Mouse (Mus musculus) splenic B cell, adult 2 months (primary cell): ENCODE measurements around the gene E4f1.

ENCODE experiments used
- DNase-seq: peaks from one replicate; pipeline ENCODE4 v3.0.0-alpha.2; 2011; ENCODE audit warnings: low read depth, low spot score
- H3K27me3 ChIP-seq: 2 replicates; pipeline ENCODE4 v1.6.1; 2012; ENCODE audit warnings: mild to moderate bottlenecking, low read length, moderate library complexity, mixed read lengths; ENCODE audit not compliant: control insufficient read depth, poor library complexity, insufficient read depth, severe bottlenecking
- H3K36me3 ChIP-seq: 2 replicates; pipeline ENCODE4 v1.6.1; 2012; ENCODE audit warnings: mild to moderate bottlenecking, low read length, moderate library complexity, mixed read lengths; ENCODE audit not compliant: control insufficient read depth, poor library complexity, insufficient read depth, severe bottlenecking

E4f1 gene

GRCm38 (mm10) chr17:24454218-24454755 lies 15.8 kb downstream of the E4f1 start:
- no peaks in the 10 kb centered on the region for H3K27me3 ChIP-seq
- H3K36me3 ChIP-seq = no peaks in the 10 kb centered on the region; the same call in 1 of the 2 replicates
- no peak for DNase-seq

GRCm38 (mm10) chr17:24453372-24453771 lies 16.7 kb downstream of the E4f1 start:
- Histone ChIP-seq H3K36me3 (no peaks in the 10 kb centered on the region; the same call in 1 of the 2 replicates), H3K27me3 (no peaks in the 10 kb centered on the region)
- DNase-seq = no peak

GRCm38 (mm10) chr17:24451220-24451619 lies 18.9 kb downstream of the E4f1 start:
- DNase-seq = no peak
- H3K36me3 ChIP-seq = no peaks in the 10 kb centered on the region; the same call in 1 of the 2 replicates
- no peaks in the 10 kb centered on the region for H3K27me3 ChIP-seq

- DNase-seq = no peak
- Histone ChIP-seq H3K36me3 (peaks cover 4% of the 10 kb centered on the region), H3K27me3 (no peaks in the 10 kb centered on the region)
These were observed 20.6 kb downstream of the E4f1 start for GRCm38 (mm10) chr17:24449507-24449906.

- no peak for DNase-seq
- no peaks in the 10 kb centered on the region for H3K27me3 ChIP-seq
These were observed 23.5 kb downstream of the E4f1 start for GRCm38 (mm10) chr17:24446590-24446989.

DNA sequence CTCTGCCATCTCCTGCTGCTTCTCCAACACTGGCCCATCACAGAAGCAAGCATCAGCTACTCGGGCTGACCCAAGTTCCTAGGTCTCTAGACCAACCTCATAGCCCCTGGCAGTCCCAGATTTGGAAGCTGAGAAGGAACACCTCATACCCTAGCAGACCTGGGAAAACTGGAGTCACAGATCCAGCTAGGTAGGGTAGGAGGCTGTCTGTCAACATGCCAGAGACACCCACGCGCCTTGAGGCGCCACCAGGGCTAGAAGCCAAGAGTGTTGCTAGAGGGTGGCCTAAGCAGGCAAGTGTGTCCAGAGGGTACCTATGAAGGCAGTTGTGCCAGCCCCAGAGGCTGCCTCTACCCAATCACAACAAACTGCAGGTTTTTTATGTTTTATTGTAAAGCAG lies 26.7 kb downstream of the E4f1 start:
- Histone ChIP-seq H3K36me3 (peaks cover 8% of the 10 kb centered on the region), H3K27me3 (no peaks in the 10 kb centered on the region)
- no peak for DNase-seq

More at GRCm38 (mm10) chr17:24446590-24446989, 23.5 kb downstream of the E4f1 start:
- peaks cover 4% of the 10 kb centered on the region for H3K36me3 ChIP-seq

- no peak for DNase-seq
- H3K36me3 ChIP-seq = peaks cover 8% of the 10 kb centered on the region
- no peaks in the 10 kb centered on the region for H3K27me3 ChIP-seq
These were observed 27.4 kb downstream of the E4f1 start, which contains the start of gene Dnase1l2 for GRCm38 (mm10) chr17:24442632-24443155. Dnase1l2 (minus strand) TSS chr17:24443105.

DNA sequence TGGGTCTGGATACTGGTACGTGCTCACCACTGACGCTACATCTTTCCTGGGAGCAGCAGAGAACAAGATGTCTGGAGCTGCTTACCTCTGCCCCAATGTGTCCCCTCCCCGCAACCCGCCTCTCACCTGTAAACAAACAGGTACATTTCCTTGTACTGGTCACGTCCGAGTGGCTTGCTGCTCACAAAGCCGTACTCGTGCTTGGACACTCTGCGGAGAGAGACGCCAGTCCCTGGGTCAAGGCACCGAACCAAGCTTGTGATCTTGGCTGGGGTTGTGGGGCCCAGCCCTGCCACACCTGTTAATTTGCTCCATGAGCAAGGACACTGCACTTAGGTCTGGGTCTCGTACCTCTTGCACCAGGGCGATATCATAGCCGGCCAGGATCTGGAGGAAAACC lies 28.0 kb downstream of the E4f1 start:
- Histone ChIP-seq H3K36me3 (peaks cover 8% of the 10 kb centered on the region), H3K27me3 (no peaks in the 10 kb centered on the region)
- DNase-seq = no peak

DNA sequence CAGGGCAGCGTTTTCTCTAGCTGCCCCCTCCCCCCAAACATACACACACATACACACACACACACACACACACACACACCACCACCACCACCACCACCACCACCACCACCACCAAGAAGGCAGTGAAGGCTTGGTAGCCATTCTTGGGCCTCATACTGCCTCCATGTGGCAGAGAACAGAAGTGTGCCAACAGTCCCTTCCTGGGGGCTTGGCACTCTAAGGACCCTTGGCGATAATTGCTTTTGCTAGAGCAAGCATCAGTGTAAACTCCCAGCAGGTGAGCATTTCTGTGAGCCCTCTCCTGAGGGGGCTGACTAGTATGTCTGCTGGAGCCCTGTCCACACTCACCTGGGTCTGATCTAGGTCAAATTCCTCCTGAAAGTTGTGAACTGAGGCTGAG lies 29.0 kb downstream of the E4f1 start:
- no peaks in the 10 kb centered on the region for H3K27me3 ChIP-seq
- H3K36me3 ChIP-seq = peaks cover 8% of the 10 kb centered on the region
- peak; percentile 19 for DNase-seq

GRCm38 (mm10) chr17:24440377-24440776 lies 29.7 kb downstream of the E4f1 start:
- Histone ChIP-seq H3K36me3 (peaks cover 4% of the 10 kb centered on the region), H3K27me3 (no peaks in the 10 kb centered on the region)
- DNase-seq = no peak

DNA sequence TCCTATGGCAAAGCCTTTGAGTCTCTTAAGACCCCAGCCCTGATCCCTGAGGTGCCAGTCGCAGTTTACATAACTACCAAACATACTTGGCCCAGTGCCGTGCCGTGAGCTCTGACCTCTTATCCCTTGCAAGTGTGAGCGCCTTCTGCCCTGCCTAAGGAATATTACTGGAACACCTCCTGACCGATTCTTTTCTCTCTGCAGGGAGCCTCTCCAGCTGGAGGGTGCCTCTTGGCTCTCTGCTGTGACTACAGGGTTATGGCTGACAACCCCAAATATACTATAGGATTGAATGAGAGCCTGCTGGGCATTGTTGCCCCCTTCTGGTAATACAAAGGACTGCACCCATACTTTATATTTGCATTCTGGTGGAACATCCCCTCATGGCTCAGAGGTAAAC lies 33.1 kb downstream of the E4f1 start:
- Histone ChIP-seq H3K27me3 (no peaks in the 10 kb centered on the region), H3K36me3 (peaks cover 5% of the 10 kb centered on the region)
- peak; percentile 79 for DNase-seq

GRCm38 (mm10) chr17:24429201-24429983 lies 40.7 kb downstream of the E4f1 start:
- DNase-seq = no peak
- H3K36me3 ChIP-seq = peaks cover 4% of the 10 kb centered on the region; the same call in 1 of the 2 replicates
- H3K27me3 ChIP-seq = no peaks in the 10 kb centered on the region

DNA sequence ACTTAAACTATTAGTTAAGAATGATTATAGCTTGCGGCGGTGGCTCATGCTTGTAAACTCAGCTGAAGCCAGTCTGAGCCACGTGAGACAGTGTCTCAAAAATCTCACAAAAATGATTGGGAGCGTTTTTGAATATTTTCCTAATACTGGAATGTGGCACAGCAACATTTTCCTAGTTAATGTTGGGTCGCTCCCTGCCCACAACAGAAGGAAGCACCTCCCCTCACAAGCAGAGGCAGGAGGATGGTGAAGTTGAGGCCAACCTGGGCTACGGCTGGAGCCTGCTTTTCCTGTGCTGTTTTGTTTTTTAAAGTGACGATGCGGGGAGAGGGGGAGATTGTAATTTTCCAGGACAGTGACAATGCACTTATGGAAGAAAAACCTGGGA lies 42.9 kb downstream of the E4f1 start:
- Histone ChIP-seq H3K27me3 (no peaks in the 10 kb centered on the region), H3K36me3 (peaks cover 14% of the 10 kb centered on the region; the same call in 1 of the 2 replicates)
- DNase-seq = no peak

GRCm38 (mm10) chr17:24426471-24427169 lies 43.5 kb downstream of the E4f1 start, which contains the start of gene Eci1:
Eci1 (plus strand) TSS chr17:24426641.
- peak; percentile 88 for DNase-seq
- no peaks in the 10 kb centered on the region for H3K27me3 ChIP-seq
- H3K36me3 ChIP-seq = peaks cover 15% of the 10 kb centered on the region; the same call in 1 of the 2 replicates

DNA sequence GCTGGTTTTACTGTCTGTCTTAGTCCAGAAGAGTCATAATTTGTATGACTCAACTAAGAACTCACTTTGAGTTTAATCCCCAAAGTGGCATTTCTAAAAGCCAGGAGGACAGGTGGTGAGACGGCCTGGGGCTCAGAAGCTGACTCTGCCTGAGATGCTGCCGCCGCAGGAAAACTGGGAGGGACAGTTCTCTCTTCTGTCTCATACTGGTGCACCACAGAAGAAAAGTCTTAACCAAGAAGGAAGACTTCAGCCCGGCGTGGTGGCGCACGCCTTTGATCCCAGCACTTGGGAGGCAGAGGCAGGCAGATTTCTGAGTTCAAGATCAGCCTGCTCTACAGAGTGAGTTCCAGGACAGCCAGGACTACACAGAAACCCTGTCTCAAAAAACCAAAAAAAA lies 44.2 kb downstream of the E4f1 start:
- H3K36me3 ChIP-seq = peaks cover 19% of the 10 kb centered on the region; the same call in 1 of the 2 replicates
- no peaks in the 10 kb centered on the region for H3K27me3 ChIP-seq
- DNase-seq = no peak
